Mouse (Mus musculus) adrenal gland, postnatal 36 days (tissue): Measurements from ENCODE around the gene Rnf43. TPM values are rescaled to one million over a fixed set of nuclear protein-coding genes. Genes with fewer than 3 reads are reported as not detected.

ENCODE experiments used
- DNase-seq, 2 experiments: peaks; one replicate each; pipeline ENCODE4 v3.0.0; 2021; ENCODE audit warnings: mixed read lengths in 1 of 2
- total RNA-seq, 2 experiments: library from RNA; stranded (reverse); gene quantifications; 2 replicates each; pipeline ENCODE4 v1.2.3; 2021

Rnf43 gene
- total RNA-seq, 2 experiments from 2014 or later, result 6.2 to 8.9 TPM

DNA sequence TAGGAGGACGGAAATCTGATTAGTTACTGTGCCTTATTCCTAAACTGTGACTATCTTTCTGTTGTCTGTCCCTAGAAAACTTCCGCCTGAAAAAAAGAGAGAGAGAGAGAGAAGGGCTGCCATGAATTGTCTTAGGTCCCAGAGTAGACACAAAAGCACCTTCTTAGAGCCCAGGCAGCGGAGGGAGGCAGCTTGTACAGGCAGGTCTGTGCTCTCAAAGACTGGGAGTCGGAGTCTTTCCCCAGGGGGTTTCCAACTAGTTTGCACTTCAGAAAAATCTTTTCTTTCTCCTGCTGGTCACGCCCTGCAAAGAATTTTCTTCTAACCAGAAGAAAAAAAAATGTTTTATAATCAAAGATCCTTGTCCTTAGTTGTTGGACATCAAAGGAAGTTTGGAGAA, 15.2 kb downstream of the Rnf43 start:
- no peak for DNase-seq

DNA sequence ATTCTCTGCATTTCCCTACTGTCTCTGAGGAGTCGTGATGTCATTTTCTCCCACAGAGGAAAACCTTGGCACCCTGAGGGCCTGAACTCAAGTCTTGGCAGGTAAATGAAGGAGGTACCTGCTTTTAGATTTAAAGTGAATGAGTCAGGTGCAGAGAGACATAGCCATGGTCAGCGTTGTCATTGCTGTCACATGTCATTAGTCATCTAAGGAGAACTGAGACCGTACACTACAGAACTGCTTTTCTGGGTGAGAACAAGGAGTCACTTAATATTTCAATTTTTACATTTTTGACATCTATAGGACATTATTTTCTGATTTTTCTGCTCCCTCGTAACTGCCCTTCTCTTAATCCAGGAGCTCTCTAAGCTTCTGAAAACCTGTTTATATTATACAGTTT, 16.0 kb downstream of the Rnf43 start:
- DNase-seq, result no peak

DNA sequence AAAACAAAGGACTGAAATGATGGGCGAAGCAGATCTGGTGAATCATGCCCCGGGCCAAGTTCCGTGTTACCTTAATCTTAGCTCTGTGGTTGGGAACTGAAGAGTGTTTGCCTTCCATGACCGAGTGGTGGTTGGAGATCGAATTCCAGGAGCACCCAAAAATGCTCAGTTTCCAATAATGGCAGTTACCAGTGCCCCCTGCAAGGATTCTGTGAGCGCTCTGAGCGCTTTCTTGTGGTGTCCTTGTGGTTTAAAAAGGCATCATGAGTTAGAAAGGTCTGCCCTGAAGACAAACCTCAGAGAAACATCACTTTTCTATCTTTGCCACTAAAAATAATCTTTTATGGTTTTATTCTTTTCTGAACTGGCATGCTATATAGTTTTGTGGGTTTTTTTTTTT, 16.5 kb downstream of the Rnf43 start:
- no peak for DNase-seq

DNA sequence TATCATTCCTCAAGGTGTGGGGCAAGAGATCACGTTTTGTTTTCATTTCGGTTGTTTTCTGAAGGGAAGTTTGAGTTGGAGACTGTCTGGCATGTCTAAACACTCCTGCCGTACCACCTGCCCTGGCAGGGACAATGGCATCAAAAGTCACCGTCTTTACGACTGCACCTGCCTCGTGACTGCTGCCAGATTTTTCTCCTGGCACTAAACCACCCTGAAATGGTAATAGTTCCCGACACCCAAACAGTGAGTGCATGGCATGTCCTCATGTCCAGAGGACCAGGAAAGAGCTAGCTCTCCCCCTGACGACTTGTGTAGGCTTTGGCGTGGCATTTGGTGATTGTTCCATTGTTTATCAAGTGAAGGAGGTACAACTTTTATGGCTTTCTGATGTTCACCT, 18.3 kb downstream of the Rnf43 start:
- DNase-seq, result no peak

DNA sequence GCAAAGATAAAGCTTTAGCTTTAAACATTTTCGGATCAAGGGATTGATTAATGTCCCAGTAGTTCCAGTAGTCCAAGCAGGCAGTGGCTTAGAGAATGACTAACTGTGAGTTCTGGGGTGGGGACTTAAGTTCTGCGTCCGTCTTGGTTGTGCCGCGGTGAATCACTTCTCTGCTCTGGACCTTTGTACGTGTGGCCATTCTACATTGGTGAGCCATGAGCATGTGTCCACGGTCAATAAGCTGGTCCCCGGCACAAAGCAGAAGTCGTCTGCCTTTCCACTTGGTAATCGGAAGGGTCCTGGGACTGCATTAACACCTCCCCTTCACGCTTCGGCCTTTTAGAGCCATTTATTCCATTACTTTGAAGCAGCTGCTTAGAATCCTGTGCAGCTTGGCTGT, 19.6 kb downstream of the Rnf43 start:
- DNase-seq, result no peak

DNA sequence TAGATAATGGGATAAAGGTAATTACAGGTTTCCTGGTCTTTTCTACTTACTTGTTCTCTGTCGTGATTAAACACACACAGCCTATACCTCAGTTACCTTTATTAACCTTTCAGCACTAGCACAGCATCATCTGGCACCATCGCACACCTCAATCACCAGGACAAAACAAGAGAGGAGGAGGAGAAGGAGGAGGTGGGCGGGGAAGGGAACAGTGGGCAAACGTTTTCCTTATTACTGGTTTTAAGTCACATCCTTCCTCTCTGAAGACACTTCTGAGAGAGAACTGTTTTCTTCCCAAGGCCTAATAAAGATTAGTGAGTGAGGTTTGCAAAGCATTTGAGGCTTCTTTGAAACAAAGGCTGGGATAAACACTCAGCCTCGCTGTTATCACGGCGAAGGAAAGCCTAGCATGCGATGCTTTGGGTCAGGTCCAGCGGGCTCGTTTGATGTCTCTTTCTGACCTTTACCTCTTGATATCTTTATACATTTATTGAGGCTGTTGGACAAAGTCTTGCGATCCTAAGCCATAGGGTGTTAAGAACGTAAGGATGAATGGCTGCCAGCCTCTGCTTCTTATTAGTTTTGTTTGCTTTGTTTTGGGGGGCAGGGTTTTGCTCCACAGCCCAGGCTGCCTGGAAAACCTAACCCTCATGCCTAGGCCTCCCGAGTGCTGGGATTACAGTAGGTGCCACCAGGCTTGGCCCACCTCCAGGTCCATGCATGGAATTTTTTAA, 20.5 kb downstream of the Rnf43 start:
- DNase-seq, result peak; percentile 24 to 36

DNA sequence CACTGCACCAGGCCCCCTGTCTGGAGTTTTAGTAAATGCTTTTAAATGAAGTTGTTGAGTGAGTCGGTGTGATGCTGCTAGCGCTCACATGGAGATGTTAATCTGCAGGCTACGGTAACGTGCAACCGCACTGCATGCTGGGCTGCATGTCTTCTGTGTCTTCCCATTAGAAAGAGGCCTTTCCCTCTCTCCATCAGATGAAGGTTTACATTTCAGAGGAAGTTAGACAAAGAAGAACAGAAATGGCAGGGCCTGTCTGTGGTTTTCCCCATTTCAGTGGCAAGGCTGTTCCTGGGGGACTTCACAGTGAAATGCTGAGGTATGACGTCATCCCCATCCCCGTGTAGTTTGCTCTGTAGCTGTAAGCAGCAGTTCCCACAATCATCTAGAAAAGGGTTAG, 23.9 kb downstream of the Rnf43 start:
- no peak for DNase-seq

DNA sequence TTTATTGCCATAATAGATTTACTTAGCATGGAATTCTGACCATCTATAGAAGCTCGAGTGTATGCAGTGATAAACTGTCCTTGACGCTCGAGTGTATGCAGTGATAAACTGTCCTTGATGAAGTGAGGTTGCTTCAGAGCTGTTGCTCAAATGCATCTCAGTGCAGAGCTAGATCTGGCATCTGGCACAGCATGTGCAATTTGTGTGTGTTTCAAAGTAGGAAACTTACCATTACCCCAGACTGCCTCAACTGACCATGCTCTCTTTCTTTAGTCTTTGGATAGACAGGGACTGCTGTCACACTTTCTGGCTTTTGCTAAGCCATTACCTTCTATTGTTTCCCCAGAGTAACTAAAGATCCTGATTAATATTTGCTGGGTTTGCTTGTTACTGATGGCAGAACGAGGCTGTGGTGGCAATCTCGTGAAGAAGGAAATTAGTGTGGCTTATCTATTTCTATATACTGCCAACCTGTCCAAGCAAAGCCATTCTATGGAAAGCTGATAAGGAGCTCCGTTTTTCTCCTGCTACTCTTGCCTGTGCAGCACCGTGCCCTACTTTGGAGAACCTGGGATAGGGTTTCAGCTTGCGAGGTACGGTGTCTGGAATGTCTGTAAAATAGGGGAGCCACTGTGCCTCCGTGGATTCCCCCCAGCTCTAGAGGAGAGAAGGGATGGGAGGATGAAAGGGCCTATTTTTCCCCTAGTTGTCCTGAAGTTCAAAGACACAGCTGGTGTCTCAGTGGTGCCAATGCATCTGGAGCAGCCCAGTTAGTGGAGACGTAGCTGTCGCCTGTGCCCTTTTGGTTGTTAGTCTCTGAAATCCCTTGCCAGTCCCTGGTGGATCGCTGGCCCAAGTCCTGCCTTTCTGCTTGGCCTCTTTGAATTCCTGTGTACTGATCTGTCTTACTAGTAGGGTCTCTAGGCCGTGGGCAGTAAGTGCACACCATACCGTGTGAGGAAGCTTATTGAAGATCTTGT, 25.0 kb downstream of the Rnf43 start:
- no peak for DNase-seq

DNA sequence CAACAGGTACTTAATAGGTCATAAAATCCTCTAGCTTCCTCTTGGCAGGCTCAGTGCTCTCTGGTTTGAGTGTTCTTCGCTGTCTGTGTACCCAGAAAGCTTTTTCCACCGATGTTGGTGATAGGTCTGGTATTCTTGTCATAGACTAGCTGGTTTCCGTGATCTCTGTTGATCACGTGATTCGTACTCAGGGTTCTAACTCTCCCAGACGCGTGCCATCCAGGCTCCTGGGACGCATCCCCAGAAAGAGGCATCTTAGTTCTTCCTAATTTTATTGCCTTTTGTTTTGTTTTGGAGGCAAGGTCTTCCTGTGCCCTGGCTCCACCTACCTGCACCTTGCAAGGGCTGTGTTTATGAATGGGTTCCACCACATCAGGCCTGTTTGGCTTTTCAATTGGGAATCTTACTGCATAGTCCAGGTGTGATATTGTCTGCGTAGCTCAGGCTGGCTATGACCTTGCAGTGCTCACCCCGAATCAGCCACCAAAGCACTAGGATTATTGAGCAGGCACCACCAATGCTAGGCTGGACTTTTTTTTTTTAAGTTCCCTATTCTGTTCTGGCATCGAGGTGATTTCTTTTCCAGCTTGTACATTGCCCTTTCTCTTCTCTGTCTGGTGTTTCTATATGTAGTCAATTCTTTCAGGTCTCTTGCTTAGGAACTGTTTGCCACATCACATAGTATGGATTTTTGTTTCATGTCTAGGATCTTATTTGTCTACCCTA, 26.1 kb downstream of the Rnf43 start:
- no peak for DNase-seq

DNA sequence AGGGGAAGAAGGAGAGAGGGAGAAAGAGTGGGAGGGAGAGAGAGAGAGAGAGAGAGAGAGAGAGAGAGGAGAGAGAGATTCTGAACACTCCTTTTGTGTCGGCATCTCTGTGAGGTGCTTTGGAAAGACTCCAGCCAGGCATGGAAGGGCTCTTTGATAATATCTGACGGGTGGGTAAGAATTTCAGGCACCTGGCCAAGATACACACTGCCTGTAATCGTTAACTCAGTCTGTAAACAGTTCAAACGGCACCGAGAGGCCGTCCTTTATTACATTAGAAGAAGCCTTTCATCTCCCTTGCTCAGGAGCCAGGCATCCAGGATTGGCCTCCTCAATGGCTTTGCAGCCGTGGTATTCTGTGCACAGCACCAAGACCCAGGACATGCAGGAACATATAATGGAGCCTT, 26.9 kb downstream of the Rnf43 start:
- peak; percentile 55 to 70 for DNase-seq

DNA sequence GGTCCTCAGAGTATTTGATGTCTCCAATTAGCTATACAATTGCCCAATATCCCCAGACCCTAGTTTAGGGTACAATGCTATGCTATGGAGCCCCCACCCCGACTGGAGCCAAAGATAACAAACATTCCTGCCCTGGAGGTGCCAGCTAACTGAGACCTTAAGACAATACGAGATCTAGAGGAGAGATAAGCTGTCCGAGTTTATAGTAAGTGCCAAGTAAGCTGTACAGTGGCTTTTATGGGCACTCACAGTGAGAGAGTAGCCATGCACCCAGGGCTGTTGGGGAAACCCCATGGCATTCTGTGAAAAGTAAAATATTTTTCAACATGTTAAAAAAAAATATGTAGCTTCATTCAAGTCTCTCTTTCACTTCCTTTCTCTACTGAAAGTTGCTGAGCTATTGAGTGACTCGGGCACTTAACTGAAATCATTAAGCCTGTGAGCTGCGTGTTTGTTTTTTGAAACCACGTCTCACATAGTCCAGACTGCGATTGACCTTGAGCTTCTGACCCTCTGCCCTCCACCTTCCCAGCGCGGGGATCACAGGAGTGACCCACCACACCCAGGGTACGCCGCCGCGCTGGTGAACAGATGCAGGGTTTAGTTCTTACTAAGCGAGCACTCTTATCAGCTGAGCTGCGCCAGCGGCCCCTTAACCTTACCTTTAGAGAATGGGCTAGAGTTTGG, 27.7 kb downstream of the Rnf43 start:
- DNase-seq, result no peak

DNA sequence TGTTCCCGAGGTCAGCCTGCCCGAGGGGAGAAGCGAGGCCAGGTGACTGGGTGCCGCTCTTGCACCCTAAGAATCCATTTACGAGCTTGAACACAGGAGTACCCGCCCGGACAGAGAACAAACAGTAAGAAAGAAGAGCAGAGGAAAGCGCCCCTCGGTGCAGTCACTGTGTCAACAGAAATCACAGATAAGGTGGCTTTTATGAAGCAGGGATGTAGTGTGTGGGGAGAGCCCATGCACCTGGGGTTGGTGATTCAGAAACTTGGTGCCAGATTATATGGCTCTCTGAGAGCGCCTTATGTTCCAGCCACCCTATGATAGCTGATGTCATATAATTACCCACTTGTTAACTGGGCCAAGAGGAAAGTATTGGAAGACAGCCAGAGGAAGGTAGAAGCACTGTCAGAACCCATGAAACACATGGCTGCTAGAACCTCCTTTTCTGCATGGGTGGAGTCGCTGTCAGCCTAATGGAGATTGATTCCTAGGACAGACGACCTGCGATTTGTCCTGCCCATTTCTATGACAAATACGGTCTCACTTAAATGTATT, 34.7 kb downstream of the Rnf43 start:
- no peak for DNase-seq

DNA sequence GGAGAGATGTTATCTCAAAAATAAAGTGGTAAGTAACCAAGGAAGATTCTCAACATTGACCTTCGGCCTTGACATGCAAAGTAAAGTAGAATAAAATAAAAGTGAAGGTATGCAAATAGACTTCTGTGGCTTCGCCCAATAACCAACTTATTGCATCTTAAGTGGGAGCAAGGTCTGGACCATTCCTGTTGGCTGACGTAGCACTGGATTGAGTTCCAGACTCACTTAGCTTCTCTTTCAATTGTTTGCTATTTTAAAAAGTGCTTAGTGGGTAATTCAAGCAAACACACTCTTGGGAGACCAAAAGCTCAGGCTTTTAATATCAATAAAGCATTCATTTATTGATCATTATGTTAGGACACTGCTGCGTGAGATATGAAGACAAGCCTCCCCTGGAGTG, 35.6 kb downstream of the Rnf43 start:
- DNase-seq, result no peak

DNA sequence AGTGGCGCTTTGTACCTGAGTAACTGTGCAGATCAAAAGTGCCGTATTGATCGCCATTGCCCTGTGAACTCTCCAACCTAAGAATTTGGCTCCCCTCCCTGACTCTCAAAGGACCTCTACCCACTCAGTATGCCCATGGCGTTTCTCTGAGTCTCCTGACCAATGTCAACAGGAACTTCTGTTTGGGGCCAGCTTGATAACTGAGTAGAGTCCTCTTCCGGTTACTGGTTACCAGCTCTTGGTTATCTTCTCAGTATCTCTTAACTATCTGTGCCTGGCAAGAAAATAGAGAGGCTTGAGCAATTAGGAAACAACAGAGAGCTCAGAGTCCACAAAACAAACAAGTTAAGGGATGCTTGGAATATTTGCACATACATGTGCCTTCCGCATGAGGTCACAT, 38.6 kb downstream of the Rnf43 start:
- no peak for DNase-seq

DNA sequence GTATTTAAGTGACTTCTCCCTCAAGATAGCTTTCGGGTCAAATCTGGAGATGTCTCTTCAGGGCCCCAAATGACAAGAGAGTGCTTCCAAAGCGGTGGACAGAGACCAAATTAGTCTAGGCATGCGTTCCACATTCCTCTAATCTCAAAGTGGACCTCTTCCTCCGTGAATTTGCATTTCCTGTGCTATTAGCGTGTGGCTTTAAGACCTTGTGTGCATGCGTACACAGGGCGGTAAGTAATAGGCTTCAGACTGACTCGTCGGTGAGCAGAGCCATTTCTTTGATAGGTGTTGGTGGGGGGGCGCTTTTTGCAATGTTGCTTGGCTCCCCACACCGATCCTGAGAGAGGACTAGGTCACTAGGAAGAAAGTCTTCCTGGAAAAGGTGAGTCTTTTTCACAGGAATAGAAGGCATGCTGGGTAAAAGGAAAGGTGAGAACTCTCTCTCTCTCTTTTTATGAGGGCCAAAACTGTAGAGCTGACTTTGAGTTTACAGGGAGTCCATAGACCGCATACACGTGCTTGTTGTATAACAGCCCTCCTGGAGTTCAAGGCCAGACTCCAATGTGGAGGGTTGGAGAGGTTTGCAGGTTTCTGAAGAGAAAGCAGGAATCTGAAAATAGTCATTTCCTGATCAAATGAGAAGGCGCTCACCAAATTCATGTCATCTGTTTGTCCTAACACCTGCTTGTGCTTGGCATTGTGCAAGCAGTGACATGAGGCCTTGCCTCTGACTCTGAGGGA, 39.5 kb downstream of the Rnf43 start:
- no peak for DNase-seq

DNA sequence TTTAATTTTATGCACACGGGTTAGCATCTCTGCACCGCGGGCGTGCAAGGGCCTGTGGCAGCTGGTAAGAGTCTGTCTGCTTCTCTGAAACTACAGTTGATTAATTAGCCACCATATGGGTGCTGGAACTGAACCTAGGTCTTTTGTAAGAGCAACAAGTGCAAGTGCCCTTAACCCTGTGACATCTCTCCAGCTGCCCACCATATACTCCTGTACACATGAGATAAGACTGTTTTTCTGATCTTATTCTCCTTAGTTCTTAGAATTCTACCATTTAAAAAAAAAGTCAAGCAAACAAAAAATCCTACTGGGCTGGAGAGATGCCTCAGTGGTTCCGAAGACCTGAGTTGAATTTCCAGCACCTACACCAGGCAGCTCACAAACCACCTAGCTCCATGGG, 41.1 kb downstream of the Rnf43 start:
- DNase-seq, result no peak

DNA sequence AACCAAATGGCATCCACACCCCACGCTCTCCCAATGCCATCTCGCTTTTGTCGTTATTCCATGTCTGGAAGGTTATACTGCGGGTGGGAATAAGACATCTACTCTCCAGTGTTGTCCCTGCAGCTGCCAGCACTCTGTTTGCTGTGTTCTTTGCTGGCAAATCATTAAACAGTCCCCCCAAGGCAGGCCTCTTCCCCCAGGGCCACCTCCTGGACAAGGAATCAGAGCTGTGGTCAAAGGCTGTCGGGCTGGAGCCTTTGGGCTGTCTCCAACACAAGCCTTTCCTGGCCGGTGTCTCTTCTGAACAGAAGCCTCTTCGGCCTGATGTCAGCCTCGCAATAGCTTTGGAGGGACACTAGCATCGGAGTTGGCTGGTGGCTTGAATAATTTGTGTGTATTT, 41.8 kb downstream of the Rnf43 start:
- DNase-seq, result no peak

DNA sequence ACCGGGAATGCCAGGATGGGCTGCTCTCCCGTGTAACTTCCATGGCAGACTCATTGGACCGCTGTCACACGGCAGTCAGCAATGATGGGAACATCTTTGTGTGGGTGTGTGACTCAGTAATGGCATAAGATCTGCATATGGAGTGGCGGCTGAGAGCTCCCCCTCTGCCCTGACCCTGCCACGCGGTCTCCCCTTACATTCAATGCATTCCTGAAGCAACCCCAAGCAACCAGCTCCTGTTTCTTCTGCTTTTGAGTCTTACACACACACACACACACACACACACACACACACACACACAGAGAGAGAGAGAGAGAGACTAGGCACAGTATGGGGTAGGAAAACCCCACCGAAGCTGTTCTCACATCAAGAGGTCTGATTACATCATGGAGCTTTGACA, 45.0 kb downstream of the Rnf43 start:
- DNase-seq, result no peak

DNA sequence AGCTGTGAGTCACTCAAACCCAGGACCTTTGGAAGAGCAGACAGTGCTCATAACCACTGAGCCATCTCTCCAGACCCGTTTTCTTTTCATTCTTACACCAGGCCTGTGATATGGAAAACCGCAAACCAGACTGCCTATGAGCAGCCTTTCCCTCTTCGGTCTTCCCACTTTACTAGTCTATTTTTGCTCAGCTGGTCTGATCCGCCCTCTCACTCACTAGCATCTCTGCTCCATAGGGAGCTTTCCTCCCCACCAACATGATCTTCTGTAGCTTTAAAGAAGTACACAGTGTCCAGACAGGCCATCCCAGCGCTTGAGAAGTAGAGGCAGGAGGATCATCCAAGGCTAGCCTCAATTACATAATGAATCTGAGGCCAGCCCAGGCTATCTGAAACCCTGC, 46.5 kb downstream of the Rnf43 start:
- no peak for DNase-seq

DNA sequence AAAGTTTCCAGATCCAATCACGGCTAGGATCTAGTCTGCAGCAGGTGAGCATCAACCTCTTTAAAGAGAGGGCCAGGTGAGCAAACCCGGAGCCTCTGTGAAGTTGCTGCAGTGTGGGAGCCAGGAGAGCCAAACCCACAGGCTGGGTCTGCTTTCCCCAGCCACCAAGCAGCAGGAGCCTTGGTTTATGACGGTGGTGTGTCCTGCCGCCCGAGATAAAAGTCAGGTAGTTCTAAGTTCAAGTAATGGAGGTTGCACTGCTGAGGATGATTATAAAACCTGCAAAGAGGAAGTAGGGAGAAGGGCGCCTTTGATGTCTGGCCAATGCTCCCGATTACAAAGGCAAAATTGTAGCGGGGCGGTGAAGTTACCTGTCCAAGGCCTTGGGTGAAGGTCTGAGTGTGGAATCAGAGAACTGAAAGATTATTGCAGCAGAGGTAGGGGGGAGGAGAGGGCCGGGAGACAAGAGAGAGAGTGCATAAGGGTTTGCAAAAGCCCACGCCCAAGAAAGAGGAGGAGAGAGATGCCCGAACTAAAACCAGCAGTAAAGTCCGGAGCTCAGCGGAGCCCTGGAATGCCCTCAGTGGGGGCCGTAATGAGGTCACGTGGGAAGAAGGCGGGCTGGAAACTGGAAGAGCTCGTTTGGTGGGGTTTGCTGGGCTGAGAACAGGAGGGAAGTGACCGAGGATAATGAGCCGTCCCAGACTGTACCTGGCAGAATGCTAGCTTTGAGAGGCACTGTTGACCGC, 47.2 kb downstream of the Rnf43 start:
- peak; percentile 42 to 47 for DNase-seq
